Mouse (Mus musculus): Measurements from ENCODE around the gene Cdhr5.

DNA sequence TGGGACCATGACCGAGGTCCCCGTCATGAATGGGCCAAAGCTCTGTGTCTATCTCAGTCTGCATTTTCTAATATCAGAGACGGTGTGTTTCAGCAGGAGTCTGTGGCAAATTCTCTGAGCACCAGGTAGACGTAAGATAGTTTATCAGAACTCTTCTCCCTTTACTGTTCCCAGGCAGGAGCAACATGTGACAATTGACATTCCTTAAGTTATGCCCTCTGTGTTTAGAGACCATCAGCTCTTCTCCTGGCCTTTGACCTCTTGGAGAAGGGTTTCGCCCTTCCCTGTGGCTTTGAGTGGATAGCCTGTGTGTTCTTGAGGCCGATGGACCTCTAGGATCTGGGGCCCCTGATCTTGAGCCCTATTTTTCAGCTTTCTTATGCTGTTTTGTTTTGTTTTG is 46.9 kb downstream of the Cdhr5 start:
- TF ChIP-seq CTCF (IDR thresholded peaks at IDR 0.05; ENCODE audit: low read depth), result no peak
- no peak for TF ChIP-seq EP300 (IDR thresholded peaks at IDR 0.05; ENCODE audit: low read depth)

Measured in heart, postnatal 0 days (tissue).